Mouse (Mus musculus): Measurements from ENCODE around the gene Umad1. TPM values are rescaled to one million over a fixed set of nuclear protein-coding genes. Genes with fewer than 3 reads are reported as not detected.

Gene Umad1
- polyA plus RNA-seq, 1 experiment from 2014 or later, result 28.3 TPM

- Histone ChIP-seq H3K4me1 (ENCODE audit: control insufficient read depth, insufficient read depth, low read length) (no peaks in the 10 kb centered on the region), H3K9me3 (ENCODE audit: control insufficient read depth, low read depth, low read length) (no peaks in the 10 kb centered on the region), H3K27me3 (ENCODE audit: control insufficient read depth, insufficient read depth, low read length) (no peaks in the 10 kb centered on the region), H3K36me3 (ENCODE audit: control insufficient read depth, insufficient read depth, low read length) (no peaks in the 10 kb centered on the region), H3K9ac (replicated peaks; ENCODE audit: low read depth, low read length) (no peak overlapping the region), H3K27ac (ENCODE audit: low read length) (no peak overlapping the region), H3K4me3 (ENCODE audit: low read depth, low read length) (no peak overlapping the region), H3K4me2 (replicated peaks; ENCODE audit: low read depth, low read length) (no peak overlapping the region)
- ATAC-seq (ENCODE audit: insufficient number of reproducible peaks, insufficient read depth, low FRiP score, low read depth), result no peak
- 93% methylated on average over 1 of the region's 1 CpGs for WGBS
Measured at GRCm38 (mm10) chr6:8420187-8420503, 161.1 kb downstream of the Umad1 start.

GRCm38 (mm10) chr6:8421421-8421820, 162.3 kb downstream of the Umad1 start:
- WGBS, result 86% methylated on average over 5 of the region's 5 CpGs
- ATAC-seq (ENCODE audit: insufficient number of reproducible peaks, insufficient read depth, low FRiP score, low read depth), result no peak
- Histone ChIP-seq H3K9me3 (ENCODE audit: control insufficient read depth, low read depth, low read length) (no peaks in the 10 kb centered on the region), H3K27me3 (ENCODE audit: control insufficient read depth, insufficient read depth, low read length) (no peaks in the 10 kb centered on the region), H3K27ac (ENCODE audit: low read length) (no peak overlapping the region), H3K4me1 (ENCODE audit: control insufficient read depth, insufficient read depth, low read length) (no peaks in the 10 kb centered on the region), H3K36me3 (ENCODE audit: control insufficient read depth, insufficient read depth, low read length) (no peaks in the 10 kb centered on the region), H3K9ac (replicated peaks; ENCODE audit: low read depth, low read length) (no peak overlapping the region), H3K4me3 (ENCODE audit: low read depth, low read length) (no peak overlapping the region), H3K4me2 (replicated peaks; ENCODE audit: low read depth, low read length) (no peak overlapping the region)

- no peak for ATAC-seq (ENCODE audit: insufficient number of reproducible peaks, insufficient read depth, low FRiP score, low read depth)
- H3K27me3 ChIP-seq (ENCODE audit: control insufficient read depth, insufficient read depth, low read length), result no peaks in the 10 kb centered on the region
- H3K4me1 ChIP-seq (ENCODE audit: control insufficient read depth, insufficient read depth, low read length), result no peaks in the 10 kb centered on the region
- H3K36me3 ChIP-seq (ENCODE audit: control insufficient read depth, insufficient read depth, low read length), result no peaks in the 10 kb centered on the region
- no peak overlapping the region for H3K4me2 ChIP-seq (replicated peaks; ENCODE audit: low read depth, low read length)
- no peak overlapping the region for H3K9ac ChIP-seq (replicated peaks; ENCODE audit: low read depth, low read length)
- no peak overlapping the region for H3K27ac ChIP-seq (ENCODE audit: low read length)
- 79% methylated on average over 10 of the region's 10 CpGs for WGBS
- H3K9me3 ChIP-seq (ENCODE audit: control insufficient read depth, low read depth, low read length), result no peaks in the 10 kb centered on the region
- no peak overlapping the region for H3K4me3 ChIP-seq (ENCODE audit: low read depth, low read length)
Measured at GRCm38 (mm10) chr6:8421959-8422581, 163.0 kb downstream of the Umad1 start.

- Histone ChIP-seq H3K4me1 (ENCODE audit: control insufficient read depth, insufficient read depth, low read length) (no peaks in the 10 kb centered on the region), H3K9me3 (ENCODE audit: control insufficient read depth, low read depth, low read length) (no peaks in the 10 kb centered on the region), H3K27me3 (ENCODE audit: control insufficient read depth, insufficient read depth, low read length) (no peaks in the 10 kb centered on the region), H3K27ac (ENCODE audit: low read length) (no peak overlapping the region), H3K4me2 (replicated peaks; ENCODE audit: low read depth, low read length) (no peak overlapping the region), H3K4me3 (ENCODE audit: low read depth, low read length) (no peak overlapping the region), H3K9ac (replicated peaks; ENCODE audit: low read depth, low read length) (no peak overlapping the region), H3K36me3 (ENCODE audit: control insufficient read depth, insufficient read depth, low read length) (no peaks in the 10 kb centered on the region)
- 83% methylated on average over 2 of the region's 2 CpGs for WGBS
- no peak for ATAC-seq (ENCODE audit: insufficient number of reproducible peaks, insufficient read depth, low FRiP score, low read depth)
Measured at GRCm38 (mm10) chr6:8423142-8423541, 164.1 kb downstream of the Umad1 start.

- ATAC-seq (ENCODE audit: insufficient number of reproducible peaks, insufficient read depth, low FRiP score, low read depth), result no peak
- no peaks in the 10 kb centered on the region for H3K36me3 ChIP-seq (ENCODE audit: control insufficient read depth, insufficient read depth, low read length)
- H3K9me3 ChIP-seq (ENCODE audit: control insufficient read depth, low read depth, low read length), result no peaks in the 10 kb centered on the region
Measured at GRCm38 (mm10) chr6:8427692-8428091, 168.6 kb downstream of the Umad1 start.

GRCm38 (mm10) chr6:8430610-8431234, 171.6 kb downstream of the Umad1 start:
- Histone ChIP-seq H3K4me1 (ENCODE audit: control insufficient read depth, insufficient read depth, low read length) (0 out of 2 replicates have a peak, but pooled peaks cover 2% of the 10 kb centered on the region), H3K9me3 (ENCODE audit: control insufficient read depth, low read depth, low read length) (no peaks in the 10 kb centered on the region), H3K27ac (ENCODE audit: low read length) (no peak overlapping the region), H3K4me2 (replicated peaks; ENCODE audit: low read depth, low read length) (no peak overlapping the region), H3K9ac (replicated peaks; ENCODE audit: low read depth, low read length) (no peak overlapping the region), H3K4me3 (ENCODE audit: low read depth, low read length) (no peak overlapping the region), H3K27me3 (ENCODE audit: control insufficient read depth, insufficient read depth, low read length) (no peaks in the 10 kb centered on the region), H3K36me3 (ENCODE audit: control insufficient read depth, insufficient read depth, low read length) (no peaks in the 10 kb centered on the region)
- 85% methylated on average over 9 of the region's 9 CpGs for WGBS
- ATAC-seq (ENCODE audit: insufficient number of reproducible peaks, insufficient read depth, low FRiP score, low read depth), result no peak

More at GRCm38 (mm10) chr6:8427692-8428091, 168.6 kb downstream of the Umad1 start:
- H3K4me3 ChIP-seq (ENCODE audit: low read depth, low read length), result no peak overlapping the region
- no peaks in the 10 kb centered on the region for H3K27me3 ChIP-seq (ENCODE audit: control insufficient read depth, insufficient read depth, low read length)
- WGBS, result 62% methylated on average over 5 of the region's 5 CpGs
- H3K4me1 ChIP-seq (ENCODE audit: control insufficient read depth, insufficient read depth, low read length), result 0 out of 2 replicates have a peak, but pooled peaks cover 2% of the 10 kb centered on the region
- H3K9ac ChIP-seq (replicated peaks; ENCODE audit: low read depth, low read length), result no peak overlapping the region
- H3K27ac ChIP-seq (ENCODE audit: low read length), result no peak overlapping the region
- no peak overlapping the region for H3K4me2 ChIP-seq (replicated peaks; ENCODE audit: low read depth, low read length)

- ATAC-seq (ENCODE audit: insufficient number of reproducible peaks, insufficient read depth, low FRiP score, low read depth), result no peak
- Histone ChIP-seq H3K27me3 (ENCODE audit: control insufficient read depth, insufficient read depth, low read length) (no peaks in the 10 kb centered on the region), H3K27ac (ENCODE audit: low read length) (no peak overlapping the region)
Measured at GRCm38 (mm10) chr6:8433179-8433578, 174.1 kb downstream of the Umad1 start.

GRCm38 (mm10) chr6:8437937-8438336, 178.8 kb downstream of the Umad1 start:
- Histone ChIP-seq H3K4me2 (replicated peaks; ENCODE audit: low read depth, low read length) (no peak overlapping the region), H3K36me3 (ENCODE audit: control insufficient read depth, insufficient read depth, low read length) (no peaks in the 10 kb centered on the region), H3K9ac (replicated peaks; ENCODE audit: low read depth, low read length) (no peak overlapping the region), H3K9me3 (ENCODE audit: control insufficient read depth, low read depth, low read length) (no peaks in the 10 kb centered on the region), H3K4me3 (ENCODE audit: low read depth, low read length) (no peak overlapping the region), H3K27ac (ENCODE audit: low read length) (no peak overlapping the region), H3K27me3 (ENCODE audit: control insufficient read depth, insufficient read depth, low read length) (no peaks in the 10 kb centered on the region), H3K4me1 (ENCODE audit: control insufficient read depth, insufficient read depth, low read length) (no peaks in the 10 kb centered on the region)
- 88% methylated on average over 3 of the region's 3 CpGs for WGBS
- ATAC-seq (ENCODE audit: insufficient number of reproducible peaks, insufficient read depth, low FRiP score, low read depth), result no peak

More at GRCm38 (mm10) chr6:8433179-8433578, 174.1 kb downstream of the Umad1 start:
- 82% methylated on average over 9 of the region's 9 CpGs for WGBS
- no peaks in the 10 kb centered on the region for H3K9me3 ChIP-seq (ENCODE audit: control insufficient read depth, low read depth, low read length)
- H3K4me3 ChIP-seq (ENCODE audit: low read depth, low read length), result no peak overlapping the region
- no peaks in the 10 kb centered on the region for H3K36me3 ChIP-seq (ENCODE audit: control insufficient read depth, insufficient read depth, low read length)
- H3K4me2 ChIP-seq (replicated peaks; ENCODE audit: low read depth, low read length), result no peak overlapping the region
- 0 out of 2 replicates have a peak, but pooled peaks cover 2% of the 10 kb centered on the region for H3K4me1 ChIP-seq (ENCODE audit: control insufficient read depth, insufficient read depth, low read length)
- no peak overlapping the region for H3K9ac ChIP-seq (replicated peaks; ENCODE audit: low read depth, low read length)

Measured in stomach, embryonic 14.5 days (tissue).